Mouse (Mus musculus) hematopoietic stem cell, adult 5-6 weeks (primary cell): Measurements from ENCODE around the gene Cdca3. TPM values are rescaled to one million over a fixed set of nuclear protein-coding genes. Genes with fewer than 3 reads are reported as not detected.
"Not testable (repeated sequence)": the region's sequence is repeated elsewhere in the genome, so short reads cannot be mapped to it uniquely, and the experiment has no call there.

ENCODE experiments used
- ATAC-seq, 2 experiments: fragments of 125-278 bp in 1 of 2; replicated peaks in 1 of 2; 2 replicates each; pipeline ENCODE4 v1.8.0; 2016 to 2017; ENCODE audit warnings: inconsistent platforms in 2 of 2, mild to moderate bottlenecking in 2 of 2, moderate number of reproducible peaks in 2 of 2, low read depth in 1 of 2, moderate TSS enrichment in 1 of 2; ENCODE audit not compliant: low FRiP score in 2 of 2, poor library complexity in 2 of 2, severe bottlenecking in 2 of 2, insufficient read depth in 1 of 2, low TSS enrichment in 1 of 2
- total RNA-seq: library from RNA; stranded (forward); fragments of 172-1452, 232-1000 nt; gene quantifications from 2 replicates; pipeline ENCODE4 v1.2.3, GENCODE M21; 2017

The Cdca3 gene
- total RNA-seq, 1 experiment from 2014 or later: 98.2 TPM

GRCm38 (mm10) chr6:124807366-124807765 lies 22.0 kb upstream of the Cdca3 start:
- no peak for ATAC-seq

DNA sequence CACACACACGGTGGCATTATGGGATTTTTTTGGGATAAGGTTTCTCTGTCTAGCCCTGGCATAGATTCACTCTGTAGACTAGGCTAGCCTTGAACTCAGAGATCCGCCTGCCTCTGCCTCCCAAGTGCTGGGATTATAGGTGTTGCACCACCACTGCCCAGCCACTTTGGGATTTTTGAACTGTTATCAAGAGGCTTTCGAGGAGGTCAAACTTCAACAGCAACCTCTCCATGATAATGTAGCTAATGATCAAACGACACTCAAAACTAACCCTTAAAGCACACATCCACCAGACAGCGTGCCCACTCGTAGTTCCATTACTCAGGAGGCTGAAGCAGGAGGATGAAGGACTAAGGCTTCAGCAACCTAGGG lies 21.4 kb upstream of the Cdca3 start:
- no peak for ATAC-seq

DNA sequence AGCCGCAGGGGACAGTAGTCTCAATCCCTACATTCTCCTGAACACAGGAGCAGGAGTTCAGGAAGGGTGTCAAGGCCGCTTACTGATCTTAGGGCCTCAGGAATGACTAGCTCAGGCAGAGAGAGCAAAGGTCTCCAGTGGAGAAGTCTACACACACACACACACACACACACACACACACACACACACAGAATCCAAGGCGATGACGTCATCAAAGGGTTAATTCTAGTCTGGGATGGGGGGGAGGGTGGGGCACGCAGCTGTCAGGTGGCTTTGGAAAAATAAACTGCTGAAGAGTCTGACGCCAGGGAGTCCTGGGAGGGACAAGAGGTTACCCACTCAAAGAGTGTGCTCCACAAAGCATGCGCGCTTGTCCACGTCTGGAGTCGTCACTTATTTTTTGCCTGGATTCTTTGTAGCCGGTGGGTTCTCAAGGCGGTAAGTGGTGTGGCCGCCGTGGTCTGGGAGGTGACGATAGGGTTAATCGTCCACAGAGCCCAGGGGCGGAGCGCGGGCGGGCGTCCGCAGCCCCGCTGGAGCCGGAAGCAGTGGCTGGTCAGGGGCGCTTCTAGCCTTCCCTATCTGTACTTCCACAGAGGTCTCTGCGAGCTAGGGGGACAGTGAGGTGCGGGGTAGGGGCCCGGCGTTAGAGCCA lies 20.9 kb upstream of the Cdca3 start, which contains the start of gene Spsb2:
Spsb2 (plus strand) TSS at position 304 of the 655 bp plus-strand sequence.
- ATAC-seq: peak in 1 of 2 experiments; percentile 26; a peak in 2 of 4 replicates

- peak; percentile 18 to 34; a peak in 2 of 4 replicates for ATAC-seq
Measured at GRCm38 (mm10) chr6:124809052-124809774, 20.1 kb upstream of the Cdca3 start.

DNA sequence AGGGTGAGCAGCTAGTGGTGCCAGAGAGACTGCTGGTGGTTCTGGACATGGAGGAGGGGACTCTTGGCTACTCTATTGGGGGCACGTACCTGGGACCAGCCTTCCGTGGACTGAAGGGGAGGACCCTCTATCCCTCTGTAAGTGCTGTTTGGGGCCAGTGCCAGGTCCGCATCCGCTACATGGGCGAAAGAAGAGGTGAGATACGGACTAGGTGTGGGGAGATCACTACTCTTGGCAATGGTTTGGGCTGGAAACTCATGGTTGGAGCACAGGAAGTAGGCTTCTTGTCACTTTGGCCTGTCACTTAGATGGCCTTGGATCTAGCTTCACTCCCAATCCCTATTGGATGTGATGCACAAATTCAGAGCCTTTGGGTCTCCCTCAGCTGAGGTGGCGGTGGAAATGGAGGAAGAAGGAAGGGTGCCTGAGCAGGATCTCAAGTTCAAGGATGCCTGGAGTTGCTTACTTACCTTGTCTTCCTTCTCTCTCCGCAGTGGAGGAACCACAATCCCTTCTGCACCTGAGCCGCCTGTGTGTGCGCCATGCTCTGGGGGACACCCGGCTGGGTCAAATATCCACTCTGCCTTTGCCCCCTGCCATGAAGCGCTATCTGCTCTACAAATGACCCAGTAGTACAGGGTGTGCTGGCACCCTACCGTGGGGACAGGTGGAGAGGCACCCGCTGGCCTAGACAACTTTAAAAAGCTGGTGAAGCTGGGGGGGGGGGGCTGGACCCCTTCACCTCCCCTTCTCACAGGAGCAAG lies 19.4 kb upstream of the Cdca3 start:
- no peak for ATAC-seq

- ATAC-seq: not testable (repeated sequence)
Measured at GRCm38 (mm10) chr6:124810566-124811402, 18.6 kb upstream of the Cdca3 start.

DNA sequence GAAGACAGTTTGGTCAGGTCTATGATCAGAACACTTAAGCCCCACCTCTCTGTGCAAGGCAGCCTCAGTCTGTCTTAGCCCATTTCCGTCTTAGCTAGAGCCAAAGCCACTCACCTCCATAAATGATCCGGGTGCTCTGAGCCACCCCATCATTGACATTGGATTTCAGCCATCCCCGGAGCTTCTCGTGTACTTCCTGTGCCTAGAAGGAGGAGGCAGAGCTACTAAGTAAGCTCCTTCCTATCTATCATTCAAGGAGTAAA lies 18.0 kb upstream of the Cdca3 start:
- no peak for ATAC-seq

- no peak for ATAC-seq
Measured at GRCm38 (mm10) chr6:124811701-124812560, 17.4 kb upstream of the Cdca3 start.

DNA sequence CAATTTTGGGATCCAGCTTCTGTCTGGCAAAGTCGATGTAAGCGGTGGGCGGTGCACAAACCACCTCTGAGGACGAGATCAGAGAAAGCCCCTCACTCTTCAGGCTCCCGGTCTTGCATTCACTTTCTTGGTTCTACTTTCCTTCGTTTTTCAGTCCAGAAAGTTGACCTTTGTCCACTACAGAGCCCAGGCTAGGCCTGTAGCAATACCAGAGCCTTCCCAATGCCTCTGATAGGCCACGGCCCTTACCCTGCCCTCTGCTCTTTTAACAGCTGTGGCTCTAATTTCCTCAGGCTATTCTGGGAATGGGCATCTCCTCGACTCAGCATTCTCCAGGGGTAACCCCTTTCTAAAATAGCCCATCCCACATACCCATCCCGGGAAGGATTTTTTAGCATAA lies 16.5 kb upstream of the Cdca3 start:
- no peak for ATAC-seq

DNA sequence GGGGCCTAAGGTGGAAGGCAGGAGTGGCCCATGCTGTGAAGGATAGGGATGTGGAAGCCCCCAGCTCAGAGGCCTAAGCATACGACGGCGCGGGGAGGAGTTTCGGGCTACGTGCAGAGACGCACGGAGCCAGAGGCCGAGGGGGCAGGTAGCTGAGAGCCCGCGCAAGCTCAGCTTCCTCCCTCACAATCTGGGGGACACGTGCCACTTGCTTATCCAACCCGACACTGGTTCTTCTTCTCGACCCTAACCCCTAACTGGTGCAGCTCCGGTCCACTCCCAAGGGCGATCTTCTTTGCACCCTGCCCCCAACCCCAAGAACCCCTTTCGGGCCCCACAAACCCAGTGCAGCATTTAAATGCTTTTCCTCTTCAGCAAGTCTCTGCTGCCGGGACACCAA lies 15.9 kb upstream of the Cdca3 start:
- ATAC-seq: peak; percentile 34 to 42; a peak in 3 of 4 replicates

DNA sequence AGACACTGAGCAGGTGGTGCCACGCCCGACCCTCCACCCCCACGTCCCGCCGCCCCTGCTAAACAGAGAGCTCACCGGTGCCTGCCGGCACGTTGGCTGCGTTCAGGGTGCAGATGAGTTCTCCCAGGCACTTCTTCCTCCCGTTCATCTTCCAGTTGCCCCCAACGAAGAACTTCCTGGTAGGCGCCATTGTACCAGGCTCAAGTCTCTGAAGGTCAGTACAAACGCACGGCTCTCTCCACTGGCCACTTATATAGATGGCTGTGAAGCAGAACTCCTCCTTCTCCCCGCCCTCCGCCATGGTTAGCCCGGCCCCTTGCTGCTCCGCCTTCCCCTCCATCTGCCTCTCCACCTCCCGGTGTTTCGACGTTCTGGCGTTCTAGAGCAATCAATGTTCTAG lies 15.4 kb upstream of the Cdca3 start, which contains the start of gene Tpi1:
Tpi1 (minus strand) TSS at position 364 of the 400 bp plus-strand sequence.
- ATAC-seq: peak; percentile 80 to 83

DNA sequence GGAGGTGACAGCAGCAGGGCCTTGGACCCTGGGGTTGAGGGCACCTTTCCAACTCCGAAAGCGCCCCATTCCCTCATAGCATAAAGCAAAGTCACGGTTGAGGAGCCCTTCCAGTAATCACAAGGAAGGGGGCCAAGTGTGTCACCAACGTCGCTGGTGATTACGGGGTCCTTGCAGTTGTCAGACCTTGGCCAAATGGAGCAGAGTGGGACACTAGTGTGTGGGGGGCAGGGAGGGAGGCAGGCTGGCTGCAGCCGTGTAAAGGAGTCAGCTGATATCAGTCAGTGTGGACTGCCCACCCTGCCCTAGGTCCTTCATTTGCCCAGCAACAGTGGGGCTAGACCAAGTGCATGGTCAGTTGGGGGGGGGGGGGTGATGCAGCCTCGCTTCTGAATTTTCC lies 14.9 kb upstream of the Cdca3 start:
- no peak for ATAC-seq

DNA sequence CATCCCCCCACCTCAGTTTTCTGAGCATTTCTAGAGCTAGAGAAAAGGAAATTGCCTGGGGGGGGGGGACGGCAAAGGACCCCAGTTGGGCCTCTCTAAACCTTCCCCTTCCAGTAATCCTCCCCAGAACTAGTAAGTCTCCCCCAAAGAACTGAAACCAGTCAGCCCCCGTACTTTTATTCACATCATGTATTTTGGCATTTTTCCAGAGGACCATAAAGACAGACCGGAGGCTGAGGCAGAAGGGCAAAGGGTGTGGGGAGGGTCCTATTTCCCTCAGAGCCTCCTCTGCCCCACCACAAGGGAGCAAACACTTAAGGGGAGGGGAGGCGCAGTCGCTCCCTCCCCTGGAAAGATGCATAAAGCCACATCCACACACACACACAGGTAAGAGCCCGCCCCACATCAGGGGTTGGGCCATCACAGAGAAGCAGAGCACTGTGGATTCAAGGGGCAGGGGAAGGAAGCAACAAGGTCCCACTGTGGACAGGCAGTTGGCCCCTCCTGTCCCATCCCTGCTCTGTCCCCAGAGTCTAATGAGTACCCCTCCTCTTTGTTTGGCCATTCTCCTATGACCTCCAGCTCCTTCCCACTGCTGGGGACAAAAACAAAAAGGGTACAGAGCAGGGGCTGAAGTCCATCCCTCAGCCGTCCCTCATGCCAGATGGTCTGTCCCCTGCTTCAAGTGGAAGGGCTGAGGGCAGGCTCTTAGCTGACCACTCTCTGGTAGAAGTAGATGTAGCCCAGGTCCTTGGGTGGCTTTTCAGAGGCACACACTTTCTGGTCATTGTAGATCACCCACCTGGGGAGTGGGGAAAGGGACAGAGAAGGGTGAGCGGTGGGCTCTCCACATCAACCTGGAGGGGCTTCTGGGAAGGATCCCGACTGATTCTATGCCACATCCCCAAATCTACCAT lies 14.2 kb upstream of the Cdca3 start:
- ATAC-seq: no peak

- ATAC-seq: no peak
Measured at GRCm38 (mm10) chr6:124816611-124817010, 12.7 kb upstream of the Cdca3 start.

DNA sequence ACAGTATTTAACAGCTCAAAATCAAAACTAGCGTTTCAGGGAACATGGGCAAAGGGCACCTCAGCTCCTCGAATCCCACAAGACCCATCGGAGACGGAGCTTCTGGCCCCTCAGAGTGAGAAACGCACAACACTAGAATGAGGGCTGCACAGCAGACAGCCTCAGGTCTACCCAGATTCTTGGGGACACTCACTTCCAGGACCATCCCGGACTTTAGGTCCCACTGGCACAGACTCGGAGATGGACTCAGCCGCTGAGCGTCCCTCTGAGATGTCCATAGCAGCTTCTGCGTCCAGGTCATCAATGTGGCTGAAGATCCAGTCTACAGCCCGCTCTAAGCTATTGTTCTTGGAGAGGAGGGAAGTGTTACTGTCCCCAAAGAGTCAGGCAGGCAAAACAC lies 12.2 kb upstream of the Cdca3 start:
- ATAC-seq: no peak

DNA sequence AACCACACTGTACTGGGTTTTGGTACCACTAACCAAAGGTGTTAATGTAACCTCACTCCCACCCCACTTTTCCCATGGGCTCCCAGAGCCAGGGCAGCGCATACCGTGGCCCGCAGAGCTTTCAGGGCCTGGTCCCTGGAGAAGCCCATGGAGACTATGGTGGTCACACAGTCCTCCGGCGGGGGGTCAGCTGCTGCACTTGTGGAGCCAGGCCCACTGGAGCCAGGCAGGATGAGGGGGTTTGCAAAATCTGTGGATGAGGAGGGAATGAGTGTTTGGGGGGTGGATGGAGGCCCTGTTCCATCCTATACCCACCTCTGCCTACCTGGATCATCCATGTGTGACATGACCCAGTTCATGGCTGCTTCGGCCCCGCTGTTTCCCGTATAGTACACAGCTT lies 11.8 kb upstream of the Cdca3 start:
- no peak for ATAC-seq
